Mouse (Mus musculus) kidney, embryonic 16.5 days (tissue): Measurements from ENCODE around the gene Arhgef2. TPM values are rescaled to one million over a fixed set of nuclear protein-coding genes. Genes with fewer than 3 reads are reported as not detected.
A peak's percentile ranks its signal among the peaks of the same experiment; 100 is the strongest.

Experiments used
- ATAC-seq: fragments of 200-750 bp; cut with Nextera tagmentation; 2 replicates; pipeline ENCODE4 v1.8.0; 2017; ENCODE audit warnings: moderate TSS enrichment; ENCODE audit not compliant: low FRiP score, low TSS enrichment
- H3K27ac ChIP-seq: fragments of 300-500 bp; sonication (generic); 2 replicates; pipeline ENCODE4 v1.5.1; 2014; ENCODE audit warnings: low read length
- H3K27me3 ChIP-seq: fragments of 300-500 bp; sonication (generic); 2 replicates; pipeline ENCODE4 v1.6.1; 2014; ENCODE audit warnings: low read length, control low read depth, mixed read lengths; ENCODE audit not compliant: insufficient read depth
- H3K36me3 ChIP-seq: fragments of 300-500 bp; sonication (generic); 2 replicates; pipeline ENCODE4 v1.6.1; 2014; ENCODE audit warnings: low read length, control low read depth, mixed read lengths; ENCODE audit not compliant: insufficient read depth
- H3K4me1 ChIP-seq: fragments of 300-500 bp; sonication (generic); 2 replicates; pipeline ENCODE4 v1.6.1; 2014; ENCODE audit warnings: low read length, control low read depth, mixed read lengths; ENCODE audit not compliant: insufficient read depth
- H3K4me2 ChIP-seq: fragments of 300-500 bp; sonication (generic); replicated peaks from 2 replicates; pipeline ENCODE4 v1.6.1; 2014; ENCODE audit warnings: low read depth, low read length
- H3K4me3 ChIP-seq: fragments of 300-500 bp; sonication (generic); 2 replicates; pipeline ENCODE4 v1.5.1; 2014; ENCODE audit warnings: mild to moderate bottlenecking, low read length
- H3K9ac ChIP-seq: fragments of 300-500 bp; sonication (generic); replicated peaks from 2 replicates; pipeline ENCODE4 v1.6.1; 2014; ENCODE audit warnings: low read length
- H3K9me3 ChIP-seq: fragments of 300-500 bp; sonication (generic); 2 replicates; pipeline ENCODE4 v1.6.1; 2016; ENCODE audit warnings: low read length, control low read depth
- WGBS: fragments of 180-500 bp; shearing (Covaris S2); extraction: QIAGEN DNeasy Blood & Tissue Kit; methylation state at CpG from one replicate; pipeline ENCODE4 v1.1.7; 2014; 5-methylcytosine and 5-hydroxymethylcytosine counted together
- polyA plus RNA-seq: library from polyadenylated mRNA; unstranded; fragments of >200 nt; fragmentation: Nextera tagmentation; extraction: Ambion mirVana; gene quantifications from 2 replicates; pipeline ENCODE4 v1.2.1, GENCODE M21; 2015

Arhgef2 gene
- polyA plus RNA-seq, 1 experiment from 2014 or later: 103 TPM

DNA sequence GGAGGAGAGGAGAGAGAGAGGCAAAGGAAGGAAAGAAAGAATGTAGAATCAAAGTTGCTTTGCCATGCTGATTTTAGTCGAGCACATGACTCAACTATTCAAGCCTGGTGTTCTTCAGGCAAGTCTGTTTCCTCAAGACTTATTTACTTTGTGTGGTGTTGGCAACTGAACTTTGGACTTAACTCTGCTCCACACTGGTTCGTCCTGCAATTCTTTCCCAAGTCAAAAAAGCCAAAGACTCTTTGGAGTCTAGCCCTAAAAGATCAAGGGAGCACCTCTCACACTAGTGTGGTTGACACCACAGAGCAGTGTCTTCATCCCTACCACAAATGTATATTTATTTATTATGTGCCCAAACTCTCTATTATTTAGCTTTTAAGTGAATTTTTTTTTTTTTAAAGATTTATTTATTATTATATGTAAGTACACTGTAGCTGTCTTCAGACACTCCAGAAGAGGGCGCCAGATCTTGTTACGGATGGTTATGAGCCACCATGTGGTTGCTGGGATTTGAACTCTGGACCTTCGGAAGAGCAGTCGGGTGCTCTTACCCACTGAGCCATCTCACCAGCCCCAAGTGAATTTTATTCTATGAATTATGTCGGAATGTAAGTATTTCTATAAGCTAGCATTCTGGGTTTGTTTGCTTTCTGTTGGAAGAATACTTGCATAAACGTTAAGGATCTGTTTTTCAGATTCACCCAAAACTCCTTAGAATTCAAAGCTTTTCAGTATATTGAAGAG lies 78.6 kb downstream of the Arhgef2 start:
- peak overlapping the region; percentile 98 for H3K27ac ChIP-seq
- H3K4me3 ChIP-seq: peak overlapping the region; percentile 98
- peaks cover 10% of the 10 kb centered on the region for H3K4me1 ChIP-seq
- no peak for ATAC-seq
- no peak overlapping the region; the same call in 1 of the 2 replicates for H3K9ac ChIP-seq
- peaks cover 17% of the 10 kb centered on the region for H3K36me3 ChIP-seq
- H3K4me2 ChIP-seq: peak overlapping the region; percentile 65
- H3K27me3 ChIP-seq: no peaks in the 10 kb centered on the region
- H3K9me3 ChIP-seq: no peaks in the 10 kb centered on the region
- WGBS: 70% methylated on average over 6 of the region's 8 CpGs

DNA sequence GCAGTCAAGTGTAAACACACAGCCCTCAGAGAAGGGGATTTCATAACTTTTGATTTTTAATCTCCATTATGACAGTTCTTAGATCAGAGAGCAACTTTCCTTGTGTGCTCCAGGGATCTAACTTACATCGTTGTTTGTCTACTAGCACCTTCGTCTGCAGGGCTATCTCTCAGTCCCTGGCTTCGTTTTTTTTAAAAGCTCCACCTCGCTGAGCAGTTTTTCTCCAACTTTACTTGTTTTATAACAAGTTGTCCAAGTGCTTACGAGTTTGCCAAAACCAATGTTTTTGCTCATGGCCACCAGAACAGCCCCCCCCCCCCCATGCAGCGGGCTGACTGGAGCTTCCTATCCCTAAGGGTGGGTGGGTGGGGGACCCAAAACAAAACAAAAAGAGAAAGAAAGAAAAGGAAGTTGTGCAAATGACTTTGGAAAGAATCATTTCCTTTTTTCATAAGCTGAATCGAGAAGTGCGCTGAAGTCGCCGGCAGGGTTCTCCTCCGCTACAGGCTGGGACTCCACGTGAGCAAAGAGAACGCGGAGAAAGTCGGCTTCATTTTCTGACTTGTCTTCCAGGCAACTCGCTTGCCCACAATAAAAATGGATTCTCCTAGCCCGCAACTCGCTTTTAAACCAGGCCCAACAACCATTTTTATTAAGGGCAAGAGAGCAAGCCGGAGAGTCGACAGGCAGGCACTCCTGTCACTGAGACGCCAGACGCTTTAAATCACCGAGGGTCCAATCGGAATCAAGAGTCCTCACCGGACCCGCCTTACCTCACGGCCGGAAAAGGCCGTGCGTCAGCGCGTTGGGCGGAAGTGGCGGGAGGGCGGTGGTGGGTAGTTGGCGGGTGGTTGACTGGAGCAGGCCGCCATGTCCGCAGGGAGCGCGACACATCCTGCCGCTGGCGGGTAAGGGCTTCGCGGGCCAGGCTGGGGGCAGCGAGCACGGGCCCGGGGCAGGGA lies 79.5 kb downstream of the Arhgef2 start, which contains the start of gene Khdc4:
Gene Khdc4, plus strand, starts transcription at position 824 of the 962 bp plus-strand sequence.
- Histone ChIP-seq H3K4me1 (peaks cover 10% of the 10 kb centered on the region), H3K36me3 (peaks cover 26% of the 10 kb centered on the region), H3K27ac (peak within 1 kb of the TSS; percentile 98), H3K4me3 (peak within 1 kb of the TSS; percentile 98), H3K9ac (peak within 1 kb of the TSS; percentile 98), H3K27me3 (no peaks in the 10 kb centered on the region), H3K4me2 (peak within 1 kb of the TSS; percentile 96), H3K9me3 (no peaks in the 10 kb centered on the region)
- peak; percentile 99 for ATAC-seq
- under 1% methylated on average over 47 of the region's 47 CpGs for WGBS

DNA sequence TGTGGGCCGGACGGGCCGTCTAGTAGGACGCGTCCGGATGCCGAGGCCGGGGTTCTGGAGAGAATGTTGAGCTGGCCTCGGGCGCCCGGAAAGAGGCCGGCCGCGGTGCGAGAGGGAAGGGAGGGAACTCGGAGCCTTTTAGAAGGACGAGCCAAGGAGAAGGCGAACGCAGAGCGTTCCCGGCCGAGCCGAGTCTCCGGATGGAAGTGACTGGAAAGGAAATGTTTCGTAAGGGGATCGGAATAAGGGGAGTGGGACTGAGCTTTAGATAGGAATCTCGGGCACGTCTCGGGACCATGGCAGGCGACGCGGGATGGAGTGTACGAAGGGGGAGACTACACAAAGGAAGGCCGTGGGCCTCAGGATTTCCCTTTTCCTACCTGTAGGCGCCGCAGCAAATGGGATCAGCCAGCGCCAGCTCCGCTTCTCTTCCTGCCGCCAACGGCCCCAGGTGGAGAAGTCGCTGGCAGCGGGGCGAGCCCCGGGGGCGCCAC lies 80.2 kb downstream of the Arhgef2 start:
- H3K27ac ChIP-seq: peak overlapping the region; percentile 98
- peak overlapping the region; percentile 98 for H3K4me3 ChIP-seq
- peaks cover 33% of the 10 kb centered on the region for H3K36me3 ChIP-seq
- WGBS: under 1% methylated on average over 42 of the region's 45 CpGs
- no peaks in the 10 kb centered on the region for H3K27me3 ChIP-seq
- peak; percentile 71 for ATAC-seq
- peaks cover 10% of the 10 kb centered on the region for H3K4me1 ChIP-seq
- peak overlapping the region; percentile 96 for H3K4me2 ChIP-seq
- no peaks in the 10 kb centered on the region for H3K9me3 ChIP-seq
- peak overlapping the region; percentile 98 for H3K9ac ChIP-seq

DNA sequence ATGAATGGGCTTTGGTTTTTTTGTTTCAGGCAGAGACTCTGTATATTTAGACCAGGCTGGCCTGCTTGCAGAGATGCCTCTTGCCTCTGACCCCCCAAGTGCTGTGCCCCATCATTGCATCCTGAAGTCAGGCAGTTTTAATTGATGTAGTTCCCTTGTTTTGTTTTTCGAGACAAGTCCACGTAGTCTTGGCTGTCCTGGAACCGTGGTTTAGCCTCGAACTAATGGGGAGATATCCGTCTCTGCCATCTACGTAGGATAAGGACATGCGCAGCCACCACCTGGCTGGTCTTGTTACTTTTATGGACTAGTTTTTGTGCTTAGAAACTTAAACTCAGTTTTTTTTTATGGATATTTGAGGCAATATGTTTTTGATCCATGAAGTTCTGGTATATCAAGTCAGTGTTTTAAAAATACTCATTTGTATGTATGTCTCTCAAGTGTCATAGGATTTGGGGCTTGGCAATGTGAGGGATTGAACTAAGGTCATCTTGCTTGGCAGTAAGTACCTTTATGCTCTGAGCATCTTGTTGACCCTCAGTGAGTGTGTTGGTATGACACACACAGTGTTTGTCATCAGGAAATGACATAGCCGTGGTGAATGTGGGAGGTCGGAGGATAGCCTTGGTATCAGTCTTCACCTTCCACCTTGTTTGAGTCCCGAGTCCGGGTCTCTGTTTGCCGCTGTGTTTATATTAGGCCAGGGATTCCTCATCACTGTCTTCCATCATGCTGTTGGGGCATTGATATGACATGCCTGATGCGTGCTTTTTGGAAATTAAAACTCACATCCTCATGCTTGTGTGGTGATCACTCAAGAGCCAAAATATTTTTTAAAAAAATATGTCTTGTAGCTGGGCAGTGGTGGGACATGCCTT lies 81.2 kb downstream of the Arhgef2 start:
- H3K4me2 ChIP-seq: peak overlapping the region; percentile 96
- no peaks in the 10 kb centered on the region for H3K9me3 ChIP-seq
- peak overlapping the region; percentile 98 for H3K9ac ChIP-seq
- H3K27me3 ChIP-seq: no peaks in the 10 kb centered on the region
- peaks cover 10% of the 10 kb centered on the region for H3K4me1 ChIP-seq
- WGBS: 29% methylated on average over 13 of the region's 13 CpGs
- peaks cover 41% of the 10 kb centered on the region for H3K36me3 ChIP-seq
- ATAC-seq: no peak
- H3K4me3 ChIP-seq: peak overlapping the region; percentile 98
- H3K27ac ChIP-seq: peak overlapping the region; percentile 98; the same call in 1 of the 2 replicates

DNA sequence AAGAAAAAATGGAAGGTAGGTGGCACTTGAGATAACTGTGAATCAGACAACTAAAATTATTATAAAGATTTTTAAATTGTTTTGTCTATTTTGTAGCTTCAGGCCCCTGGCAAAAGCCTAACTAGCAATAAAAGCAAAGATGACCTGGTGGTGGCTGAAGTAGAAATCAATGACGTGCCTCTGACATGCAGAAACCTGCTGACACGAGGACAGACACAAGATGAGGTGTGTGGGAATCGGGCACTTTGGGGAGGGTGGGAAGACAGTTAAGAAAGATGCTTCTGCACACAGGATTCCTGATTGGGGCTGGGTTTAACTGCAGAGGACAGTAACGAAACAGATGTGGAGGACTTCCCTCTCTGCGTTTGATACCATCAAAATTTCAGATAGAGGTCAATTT lies 83.3 kb downstream of the Arhgef2 start:
- WGBS: 93% methylated on average over 5 of the region's 5 CpGs
- Histone ChIP-seq H3K9me3 (no peaks in the 10 kb centered on the region), H3K36me3 (peaks cover 57% of the 10 kb centered on the region), H3K4me3 (no peak overlapping the region), H3K27ac (no peak overlapping the region), H3K9ac (no peak overlapping the region), H3K27me3 (no peaks in the 10 kb centered on the region), H3K4me2 (no peak overlapping the region), H3K4me1 (peaks cover 10% of the 10 kb centered on the region)
- ATAC-seq: no peak

DNA sequence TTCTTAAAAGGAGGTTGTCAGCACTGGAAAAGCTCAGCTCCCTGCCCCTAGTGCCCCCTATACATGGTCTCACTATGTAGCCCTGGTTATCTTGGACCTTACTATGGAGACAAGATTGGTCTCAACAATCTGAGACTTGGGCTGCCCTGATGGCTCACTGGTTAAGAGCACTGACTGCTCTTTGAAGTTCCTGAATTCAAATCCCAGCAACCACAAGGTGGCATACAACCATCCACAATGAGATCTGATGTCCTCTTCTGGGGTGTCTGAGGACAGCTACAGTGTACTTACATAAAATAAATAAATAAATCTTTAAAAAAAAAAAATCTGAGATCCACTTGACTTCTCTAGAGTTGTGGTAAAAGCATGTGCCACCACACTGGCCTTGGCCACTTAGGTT lies 89.8 kb downstream of the Arhgef2 start:
- Histone ChIP-seq H3K27me3 (no peaks in the 10 kb centered on the region), H3K27ac (no peak overlapping the region), H3K4me1 (no peaks in the 10 kb centered on the region), H3K36me3 (peaks cover 87% of the 10 kb centered on the region), H3K9me3 (no peaks in the 10 kb centered on the region), H3K4me3 (no peak overlapping the region), H3K9ac (no peak overlapping the region), H3K4me2 (no peak overlapping the region)
- ATAC-seq: no peak

Other genes starting within 250 kb of the Arhgef2 start
- 19.1 and 22.1 TPM in 2 replicates for gene Paqr6, start 241.4 kb upstream of the Arhgef2 start, polyA plus RNA-seq
- 0.22 and 0.71 TPM in 2 replicates for gene Bglap3, start 233.2 kb upstream of the Arhgef2 start, polyA plus RNA-seq
- gene Bglap2, start 227.3 kb upstream of the Arhgef2 start, polyA plus RNA-seq: not detected in 2 replicates
- 0.56 TPM in 1 of 2 replicates, not detected in the other for gene Bglap, start 221.5 kb upstream of the Arhgef2 start, polyA plus RNA-seq
- 144 and 152 TPM in 2 replicates for gene Pmf1, start 195.6 kb upstream of the Arhgef2 start, polyA plus RNA-seq
- 21.7 and 22.2 TPM in 2 replicates for gene Slc25a44, start 180.8 kb upstream of the Arhgef2 start, polyA plus RNA-seq
- gene Sema4a, start 144.8 kb upstream of the Arhgef2 start, polyA plus RNA-seq: 19.6 and 25.3 TPM in 2 replicates
- 89.9 and 100 TPM in 2 replicates for gene Lmna, start 96.0 kb upstream of the Arhgef2 start, polyA plus RNA-seq
- 18.6 and 20.7 TPM in 2 replicates for gene Mex3a, start 73.6 kb upstream of the Arhgef2 start, polyA plus RNA-seq
- 17.3 and 23.9 TPM in 2 replicates for gene Rab25, start 57.7 kb upstream of the Arhgef2 start, polyA plus RNA-seq
- gene Lamtor2, start 52.9 kb upstream of the Arhgef2 start, polyA plus RNA-seq: 189 and 207 TPM in 2 replicates
- 52.7 and 57.8 TPM in 2 replicates for gene Ubqln4, start 52.2 kb upstream of the Arhgef2 start, polyA plus RNA-seq
- gene Ssr2, start 30.1 kb upstream of the Arhgef2 start, polyA plus RNA-seq: 269 and 323 TPM in 2 replicates
- not detected in 2 replicates for gene Rxfp4, start 47.2 kb downstream of the Arhgef2 start, polyA plus RNA-seq
- gene Khdc4, start 79.8 kb downstream of the Arhgef2 start, polyA plus RNA-seq: 92.2 and 97.3 TPM in 2 replicates
- gene Rit1, start 110.9 kb downstream of the Arhgef2 start, polyA plus RNA-seq: 59.5 and 59.6 TPM in 2 replicates
- 12.6 and 13.7 TPM in 2 replicates for gene Syt11, start 169.2 kb downstream of the Arhgef2 start, polyA plus RNA-seq
- gene Gon4l, start 229.3 kb downstream of the Arhgef2 start, polyA plus RNA-seq: 11.3 and 12.7 TPM in 2 replicates